Mouse (Mus musculus): ENCODE measurements around the gene Hint1.

The Hint1 gene

GRCm38 (mm10) chr11:54861471-54862420 lies 4.4 kb upstream of the Hint1 start:
- no peak for DNase-seq (ENCODE audit: low read depth, low spot score)

GRCm38 (mm10) chr11:54862621-54863520 lies 3.3 kb upstream of the Hint1 start:
- no peak for DNase-seq (ENCODE audit: low read depth, low spot score)

- no peak for DNase-seq (ENCODE audit: low read depth, low spot score)
Measured at GRCm38 (mm10) chr11:54865330-54866085, 675 bp upstream of the Hint1 start.

- DNase-seq (ENCODE audit: low read depth, low spot score), result no peak
Measured at GRCm38 (mm10) chr11:54867049-54867385, 834 bp downstream of the Hint1 start.

- no peak for DNase-seq (ENCODE audit: low read depth, low spot score)
Measured at GRCm38 (mm10) chr11:54867903-54868434, 1.8 kb downstream of the Hint1 start.

GRCm38 (mm10) chr11:54868445-54868844 lies 2.3 kb downstream of the Hint1 start:
- no peak for DNase-seq (ENCODE audit: low read depth, low spot score)

GRCm38 (mm10) chr11:54869318-54869717 lies 3.1 kb downstream of the Hint1 start:
- DNase-seq (ENCODE audit: low read depth, low spot score), result no peak

- DNase-seq (ENCODE audit: low read depth, low spot score), result no peak
Measured at GRCm38 (mm10) chr11:54871831-54872537, 5.8 kb downstream of the Hint1 start.

- DNase-seq (ENCODE audit: low read depth, low spot score), result no peak
Measured at GRCm38 (mm10) chr11:54876031-54876430, 9.8 kb downstream of the Hint1 start.

GRCm38 (mm10) chr11:54878893-54879292 lies 12.7 kb downstream of the Hint1 start:
- no peak for DNase-seq (ENCODE audit: low read depth, low spot score)

- peak; percentile 45 for DNase-seq (ENCODE audit: low read depth, low spot score)
Measured at GRCm38 (mm10) chr11:54879434-54879833, 13.3 kb downstream of the Hint1 start.

GRCm38 (mm10) chr11:54879922-54880321 lies 13.7 kb downstream of the Hint1 start:
- no peak for DNase-seq (ENCODE audit: low read depth, low spot score)

- no peak for DNase-seq (ENCODE audit: low read depth, low spot score)
Measured at GRCm38 (mm10) chr11:54881051-54881474, 14.9 kb downstream of the Hint1 start.

GRCm38 (mm10) chr11:54882671-54883070 lies 16.5 kb downstream of the Hint1 start:
- DNase-seq (ENCODE audit: low read depth, low spot score), result no peak

GRCm38 (mm10) chr11:54884197-54884828 lies 18.1 kb downstream of the Hint1 start:
- no peak for DNase-seq (ENCODE audit: low read depth, low spot score)

- no peak for DNase-seq (ENCODE audit: low read depth, low spot score)
Measured at GRCm38 (mm10) chr11:54884937-54885336, 18.8 kb downstream of the Hint1 start.

GRCm38 (mm10) chr11:54885406-54885805 lies 19.2 kb downstream of the Hint1 start:
- no peak for DNase-seq (ENCODE audit: low read depth, low spot score)

GRCm38 (mm10) chr11:54887927-54888326 lies 21.7 kb downstream of the Hint1 start:
- DNase-seq (ENCODE audit: low read depth, low spot score), result no peak

GRCm38 (mm10) chr11:54891341-54891740 lies 25.2 kb downstream of the Hint1 start:
- DNase-seq (ENCODE audit: low read depth, low spot score), result no peak

- no peak for DNase-seq (ENCODE audit: low read depth, low spot score)
Measured at GRCm38 (mm10) chr11:54892091-54892490, 25.9 kb downstream of the Hint1 start.

All from retina, adult 2 months (tissue).